Mouse (Mus musculus) MEL (cell line): ENCODE measurements around the gene Stac2. TPM values are rescaled to one million over a fixed set of nuclear protein-coding genes. Genes with fewer than 3 reads are reported as not detected.

ENCODE experiments used
- DNase-seq: peaks from one replicate; pipeline ENCODE4 v3.0.0; 2011; ENCODE audit warnings: low read depth, low spot score
- H3K27ac ChIP-seq: 2 replicates; pipeline ENCODE4 v1.5.1; 2012; ENCODE audit warnings: low read depth, mild to moderate bottlenecking, control low read depth, low read length, moderate library complexity; ENCODE audit not compliant: control insufficient read depth
- H3K27me3 ChIP-seq, 2 experiments: fragments of 150-350 bp in 1 of 2; sonication (generic) in 1 of 2; 2 replicates each; pipeline ENCODE4 v1.6.1; 2012; ENCODE audit warnings: low read length in 2 of 2, mild to moderate bottlenecking in 2 of 2, improper control_type of control experiment in 1 of 2, moderate library complexity in 1 of 2; ENCODE audit not compliant: insufficient read depth in 2 of 2, control insufficient read depth in 1 of 2
- H3K36me3 ChIP-seq, 2 experiments: 2 replicates each; pipeline ENCODE4 v1.6.1; 2012 to 2014; ENCODE audit warnings: low read length in 2 of 2, improper control_type of control experiment in 1 of 2, inconsistent platforms in 1 of 2, mild to moderate bottlenecking in 1 of 2; ENCODE audit not compliant: insufficient read depth in 2 of 2, control insufficient read depth in 1 of 2
- H3K4me1 ChIP-seq, 2 experiments: fragments of 150-350 bp in 1 of 2; sonication (generic) in 1 of 2; 2 replicates each; pipeline ENCODE4 v1.6.1; 2012; ENCODE audit warnings: low read length in 2 of 2, improper control_type of control experiment in 1 of 2, mild to moderate bottlenecking in 1 of 2; ENCODE audit not compliant: insufficient read depth in 2 of 2, control insufficient read depth in 1 of 2
- H3K4me3 ChIP-seq, 2 experiments: fragments of 150-350 bp in 1 of 2; sonication (generic) in 1 of 2; 2 replicates each; pipeline ENCODE4 v1.5.1; 2012; ENCODE audit warnings: low read depth in 2 of 2, low read length in 2 of 2, mild to moderate bottlenecking in 2 of 2, moderate library complexity in 2 of 2, control low read depth in 1 of 2, improper control_type of control experiment in 1 of 2; ENCODE audit not compliant: control insufficient read depth in 1 of 2, insufficient read depth in 1 of 2
- H3K79me2 ChIP-seq: 2 replicates; pipeline ENCODE4 v1.6.1; 2012; ENCODE audit warnings: mild to moderate bottlenecking, low read length, moderate library complexity; ENCODE audit not compliant: control insufficient read depth, poor library complexity, insufficient read depth
- H3K9ac ChIP-seq: 2 replicates; pipeline ENCODE4 v1.6.1; 2012; ENCODE audit warnings: low read depth, mild to moderate bottlenecking, control low read depth, low read length, moderate library complexity; ENCODE audit not compliant: control insufficient read depth, poor library complexity, severe bottlenecking
- H3K9me3 ChIP-seq: fragments of 150-350 bp; sonication (generic); replicated peaks from 2 replicates; pipeline ENCODE4 v1.6.1; 2012; ENCODE audit warnings: mild to moderate bottlenecking, low read length, improper control_type of control experiment, moderate library complexity; ENCODE audit not compliant: insufficient read depth
- BHLHE40 ChIP-seq: IDR thresholded peaks from 2 replicates; pipeline ENCODE4 v1.6.1; 2012; ENCODE audit warnings: low read depth, mild to moderate bottlenecking, inconsistent platforms, low read length, improper control_type of control experiment, borderline replicate concordance
- CHD2 ChIP-seq: IDR thresholded peaks from 2 replicates; pipeline ENCODE4 v1.6.1; 2011; ENCODE audit warnings: low read length, improper control_type of control experiment
- CTCF ChIP-seq, 3 experiments: IDR thresholded peaks in 2 of 3; conservative IDR thresholded peaks in 1 of 3; 2 replicates each; pipeline ENCODE4 v1.5.1; 2011 to 2012; ENCODE audit warnings: low read length in 3 of 3, low read depth in 2 of 3, mild to moderate bottlenecking in 2 of 3, improper control_type of control experiment in 1 of 3, inconsistent platforms in 1 of 3, mixed read lengths in 1 of 3, moderate library complexity in 1 of 3; ENCODE audit not compliant: control insufficient read depth in 1 of 3, insufficient read depth in 1 of 3, poor library complexity in 1 of 3, severe bottlenecking in 1 of 3
- E2F4 ChIP-seq: IDR thresholded peaks from 2 replicates; pipeline ENCODE4 v1.6.1; 2011; ENCODE audit warnings: low read depth, low read length, improper control_type of control experiment, borderline replicate concordance
- EP300 ChIP-seq, 2 experiments: IDR thresholded peaks; 2 replicates each; pipeline ENCODE4 v1.6.1; 2011; ENCODE audit warnings: improper control_type of control experiment in 2 of 2, low read length in 2 of 2, low read depth in 1 of 2, mild to moderate bottlenecking in 1 of 2
- ETS1 ChIP-seq: IDR thresholded peaks from 2 replicates; pipeline ENCODE4 v1.6.1; 2012; ENCODE audit warnings: low read depth, mild to moderate bottlenecking, inconsistent platforms, low read length, improper control_type of control experiment, moderate library complexity
- GABPA ChIP-seq: IDR thresholded peaks from 2 replicates; pipeline ENCODE4 v1.6.1; 2012; ENCODE audit warnings: low read depth, mild to moderate bottlenecking, inconsistent platforms, low read length, improper control_type of control experiment, moderate library complexity
- JUND ChIP-seq: IDR thresholded peaks from 2 replicates; pipeline ENCODE4 v1.6.1; 2011; ENCODE audit warnings: low read depth, mild to moderate bottlenecking, improper control_type of control experiment, low read length
- MAFK ChIP-seq: IDR thresholded peaks from 2 replicates; pipeline ENCODE4 v1.6.1; 2011; ENCODE audit warnings: low read depth, mild to moderate bottlenecking, low read length, improper control_type of control experiment, borderline replicate concordance
- MAZ ChIP-seq: IDR thresholded peaks from 2 replicates; pipeline ENCODE4 v1.6.1; 2012; ENCODE audit warnings: low read depth, mild to moderate bottlenecking, inconsistent platforms, low read length, improper control_type of control experiment
- MEF2A ChIP-seq: IDR thresholded peaks from 2 replicates; pipeline ENCODE4 v1.6.1; 2014; ENCODE audit warnings: low read depth, mild to moderate bottlenecking, inconsistent platforms, low read length, improper control_type of control experiment; ENCODE audit not compliant: poor library complexity, insufficient replicate concordance, severe bottlenecking; ENCODE audit errors: extremely low read depth
- MXI1 ChIP-seq: IDR thresholded peaks from 2 replicates; pipeline ENCODE4 v1.6.1; 2011; ENCODE audit warnings: mild to moderate bottlenecking, low read depth, low read length, improper control_type of control experiment
- MYB ChIP-seq: IDR thresholded peaks from 2 replicates; pipeline ENCODE4 v1.6.1; 2011; ENCODE audit warnings: mild to moderate bottlenecking, low read depth, low read length, improper control_type of control experiment
- MYC ChIP-seq: IDR thresholded peaks from 2 replicates; pipeline ENCODE4 v1.6.1; 2011; ENCODE audit warnings: low read depth, mild to moderate bottlenecking, low read length, improper control_type of control experiment, moderate library complexity
- NELFE ChIP-seq: IDR thresholded peaks from 2 replicates; pipeline ENCODE4 v1.6.1; 2011; ENCODE audit warnings: low read depth, low read length, improper control_type of control experiment
- POLR2AphosphoS5 ChIP-seq: IDR thresholded peaks from 2 replicates; pipeline ENCODE4 v1.6.1; 2012; ENCODE audit warnings: low read depth, borderline replicate concordance, mild to moderate bottlenecking, inconsistent platforms, low read length, moderate library complexity, mixed read lengths
- RAD21 ChIP-seq: IDR thresholded peaks from 2 replicates; pipeline ENCODE4 v1.6.1; 2011; ENCODE audit warnings: mild to moderate bottlenecking, low read depth, low read length, improper control_type of control experiment
- SIN3A ChIP-seq: IDR thresholded peaks from 2 replicates; pipeline ENCODE4 v1.6.1; 2012; ENCODE audit warnings: low read length, improper control_type of control experiment, inconsistent platforms
- SMC3 ChIP-seq: IDR thresholded peaks from 2 replicates; pipeline ENCODE4 v1.6.1; 2011; ENCODE audit warnings: low read depth, low read length, improper control_type of control experiment
- USF1 ChIP-seq: IDR thresholded peaks from 2 replicates; pipeline ENCODE4 v1.6.1; 2014; ENCODE audit warnings: low read depth, mild to moderate bottlenecking, inconsistent platforms, low read length, improper control_type of control experiment, moderate library complexity
- ZC3H11A ChIP-seq: IDR thresholded peaks from 2 replicates; pipeline ENCODE4 v1.6.1; 2012; ENCODE audit warnings: low read depth, mild to moderate bottlenecking, inconsistent platforms, low read length, improper control_type of control experiment
- polyA plus RNA-seq, 2 experiments: library from polyadenylated mRNA; stranded (reverse) in 1 of 2; unstranded in 1 of 2; fragments of >175 nt in 1 of 2; fragments of >200 nt in 1 of 2; gene quantifications; 2 replicates each; pipeline versions ENCODE4 v1.2.1 to v1.2.4; 2012; ENCODE audit warnings: low replicate concordance in 2 of 2, low read depth in 1 of 2; ENCODE audit not compliant: insufficient read length in 2 of 2, insufficient read depth in 1 of 2, missing spikeins in 1 of 2
- total RNA-seq: library from RNA; depleted of rRNA; stranded (reverse); fragments of 300-350 nt; gene quantifications from 2 replicates; pipeline ENCODE4 v1.2.3, GENCODE M21; 2012

Gene Stac2
- total and polyA plus RNA-seq, 3 experiments = 0.04 TPM; not detected in 2

DNA sequence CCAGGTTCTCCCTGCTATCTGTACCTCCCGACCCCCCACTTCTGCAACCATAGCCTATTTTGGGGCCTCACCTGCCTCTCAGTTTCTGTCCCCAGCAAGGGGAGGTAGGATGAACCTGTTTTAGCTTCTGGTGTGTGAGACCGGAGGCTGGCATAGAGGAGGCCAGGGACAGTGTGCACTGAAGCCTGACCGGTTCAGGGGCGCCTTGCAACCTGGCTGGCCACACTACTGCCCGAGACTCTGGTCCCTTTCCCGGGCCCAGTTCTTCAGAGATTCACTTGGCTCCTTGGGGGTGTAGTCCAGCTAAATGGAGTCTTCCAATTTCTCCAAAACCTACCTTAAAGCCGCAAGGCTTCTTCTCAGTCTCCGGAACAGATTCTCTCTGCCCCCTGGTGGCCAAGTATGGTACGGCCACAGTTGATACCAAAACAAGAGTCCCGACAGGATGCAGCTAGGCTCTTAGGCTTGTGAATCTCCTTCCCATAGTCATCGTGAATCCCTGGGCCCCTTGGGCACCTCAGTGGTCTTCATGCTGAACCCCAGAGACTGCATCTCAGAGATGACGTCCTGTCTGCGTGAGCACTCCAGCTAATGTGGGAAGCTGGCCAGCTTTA lies 22.0 kb upstream of the Stac2 start:
- peak overlapping the region in 1 of 2 experiments; percentile 16; a peak in 2 of 4 replicates for H3K4me3 ChIP-seq
- H3K36me3 ChIP-seq = peaks cover 0 to 11% of the 10 kb centered on the region in 2 experiments; a peak in 2 of 4 replicates
- no peaks in the 10 kb centered on the region for H3K9me3 ChIP-seq
- peak overlapping the region; percentile 27; the same call in 1 of the 2 replicates for H3K9ac ChIP-seq
- DNase-seq = peak; percentile 93
- H3K4me1 ChIP-seq = peaks cover 2 to 17% of the 10 kb centered on the region in 2 experiments; a peak in 2 of 4 replicates
- TF ChIP-seq CTCF (IDR thresholded peaks at IDR 0.05 in 2 of 3, conservative IDR thresholded peaks at IDR 0.05 in 1 of 3; ENCODE audit: control insufficient read depth in 1 of 3, insufficient read depth in 1 of 3, low read depth in 2 of 3, low read length in 3 of 3, poor library complexity in 1 of 3, severe bottlenecking in 1 of 3) (peak; percentile 91 to 98 (median 96)), E2F4 (no peak), SIN3A (no peak), RAD21 (peak; percentile 90), SMC3 (peak; percentile 99), MAFK (no peak), NELFE (no peak), POLR2AphosphoS5 (no peak), MYC (no peak), EP300 (IDR thresholded peaks at IDR 0.05; ENCODE audit: low read depth in 1 of 2, low read length in 2 of 2) (no peak), CHD2 (no peak), ETS1 (no peak), ZC3H11A (peak; percentile 85), MXI1 (no peak)
- no peaks in the 10 kb centered on the region for H3K79me2 ChIP-seq
- H3K27ac ChIP-seq = no peak overlapping the region
- H3K27me3 ChIP-seq = no peaks in the 10 kb centered on the region

DNA sequence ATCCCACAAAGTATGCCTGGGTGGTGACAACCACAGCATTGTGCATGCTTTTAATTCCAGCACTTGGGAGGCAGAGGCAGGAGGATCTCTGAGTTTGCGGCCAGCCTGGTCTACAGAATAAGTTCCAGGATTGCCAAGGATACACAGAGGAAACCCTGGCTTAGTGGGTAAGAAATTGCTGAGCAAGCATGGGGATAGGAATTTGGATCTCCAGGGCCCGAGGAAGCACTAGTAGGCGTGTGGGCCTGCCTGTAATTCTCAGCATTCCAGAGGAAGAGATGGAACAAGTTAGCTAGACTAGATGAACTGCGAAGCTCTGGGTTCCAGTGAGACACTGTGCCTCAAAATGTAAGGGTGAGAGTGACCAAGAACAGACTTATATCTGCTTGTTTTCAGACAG lies 20.2 kb upstream of the Stac2 start:
- Histone ChIP-seq H3K79me2 (no peaks in the 10 kb centered on the region), H3K4me3 (no peak overlapping the region), H3K4me1 (peaks cover 0 to 7% of the 10 kb centered on the region in 2 experiments; a peak in 1 of 4 replicates), H3K36me3 (no peaks in the 10 kb centered on the region), H3K9me3 (no peaks in the 10 kb centered on the region), H3K27me3 (no peaks in the 10 kb centered on the region), H3K27ac (no peak overlapping the region), H3K9ac (no peak overlapping the region)
- no peak for DNase-seq
- no peak for TF ChIP-seq JUND
- TF ChIP-seq GABPA = no peak
- TF ChIP-seq MYB = no peak
- TF ChIP-seq MAZ = no peak
- TF ChIP-seq MEF2A = no peak
- no peak for TF ChIP-seq MAFK
- no peak for TF ChIP-seq CHD2
- TF ChIP-seq BHLHE40 = no peak
- no peak for TF ChIP-seq POLR2AphosphoS5
- TF ChIP-seq ZC3H11A = no peak
- TF ChIP-seq USF1 = no peak
